Mouse (Mus musculus): Measurements from ENCODE around the gene Por.

The Por gene

GRCm38 (mm10) chr5:135702190-135702589 lies 32.4 kb downstream of the Por start:
- no peak for DNase-seq (ENCODE audit: low spot score in 2 of 2)

GRCm38 (mm10) chr5:135702682-135703192 lies 32.9 kb downstream of the Por start:
- DNase-seq (ENCODE audit: low spot score in 2 of 2) = peak; percentile 22 to 68

GRCm38 (mm10) chr5:135703431-135703830 lies 33.6 kb downstream of the Por start:
- no peak for DNase-seq (ENCODE audit: low spot score in 2 of 2)

GRCm38 (mm10) chr5:135705383-135705782 lies 35.5 kb downstream of the Por start:
- DNase-seq (ENCODE audit: low spot score in 2 of 2) = no peak

GRCm38 (mm10) chr5:135707039-135707438 lies 37.2 kb downstream of the Por start:
- DNase-seq (ENCODE audit: low spot score in 2 of 2) = no peak

- DNase-seq (ENCODE audit: low spot score in 2 of 2) = no peak
These were observed 38.0 kb downstream of the Por start for GRCm38 (mm10) chr5:135707855-135708254.

- DNase-seq (ENCODE audit: low spot score in 2 of 2) = no peak
These were observed 39.9 kb downstream of the Por start for GRCm38 (mm10) chr5:135709716-135710115.

- DNase-seq (ENCODE audit: low spot score in 2 of 2) = peak in 1 of 2 experiments; percentile 37
These were observed 40.9 kb downstream of the Por start for GRCm38 (mm10) chr5:135710599-135711214.

- no peak for DNase-seq (ENCODE audit: low spot score in 2 of 2)
These were observed 41.9 kb downstream of the Por start for GRCm38 (mm10) chr5:135711582-135712355.

- DNase-seq (ENCODE audit: low spot score in 2 of 2) = no peak
These were observed 43.0 kb downstream of the Por start for GRCm38 (mm10) chr5:135712803-135713202.

GRCm38 (mm10) chr5:135713441-135714218 lies 43.8 kb downstream of the Por start:
- peak; percentile 27 to 78 for DNase-seq (ENCODE audit: low spot score in 2 of 2)

GRCm38 (mm10) chr5:135715624-135716023 lies 45.8 kb downstream of the Por start:
- DNase-seq (ENCODE audit: low spot score in 2 of 2) = peak in 1 of 2 experiments; percentile 37

- DNase-seq (ENCODE audit: low spot score in 2 of 2) = no peak
These were observed 49.8 kb downstream of the Por start for GRCm38 (mm10) chr5:135719586-135720120.

- DNase-seq (ENCODE audit: low spot score in 2 of 2) = no peak
These were observed 50.3 kb downstream of the Por start for GRCm38 (mm10) chr5:135720121-135720520.

- DNase-seq (ENCODE audit: low spot score in 2 of 2) = no peak
These were observed 51.2 kb downstream of the Por start for GRCm38 (mm10) chr5:135721076-135721475.

- DNase-seq (ENCODE audit: low spot score in 2 of 2) = no peak
These were observed 52.3 kb downstream of the Por start for GRCm38 (mm10) chr5:135722121-135722520.

- no peak for DNase-seq (ENCODE audit: low spot score in 2 of 2)
These were observed 53.4 kb downstream of the Por start for GRCm38 (mm10) chr5:135723165-135723751.

- no peak for DNase-seq (ENCODE audit: low spot score in 2 of 2)
These were observed 54.9 kb downstream of the Por start for GRCm38 (mm10) chr5:135724536-135725322.

- no peak for DNase-seq (ENCODE audit: low spot score in 2 of 2)
These were observed 55.6 kb downstream of the Por start for GRCm38 (mm10) chr5:135725391-135725841.

- no peak for DNase-seq (ENCODE audit: low spot score in 2 of 2)
These were observed 56.2 kb downstream of the Por start for GRCm38 (mm10) chr5:135725991-135726390.

Measured in spleen, postnatal 10 days (tissue).